Mouse (Mus musculus): Measurements from ENCODE around the gene Rprd1b. TPM values are rescaled to one million over a fixed set of nuclear protein-coding genes. Genes with fewer than 3 reads are reported as not detected.

The Rprd1b gene
- polyA plus RNA-seq, 1 experiment from 2014 or later = 43.4 TPM

DNA sequence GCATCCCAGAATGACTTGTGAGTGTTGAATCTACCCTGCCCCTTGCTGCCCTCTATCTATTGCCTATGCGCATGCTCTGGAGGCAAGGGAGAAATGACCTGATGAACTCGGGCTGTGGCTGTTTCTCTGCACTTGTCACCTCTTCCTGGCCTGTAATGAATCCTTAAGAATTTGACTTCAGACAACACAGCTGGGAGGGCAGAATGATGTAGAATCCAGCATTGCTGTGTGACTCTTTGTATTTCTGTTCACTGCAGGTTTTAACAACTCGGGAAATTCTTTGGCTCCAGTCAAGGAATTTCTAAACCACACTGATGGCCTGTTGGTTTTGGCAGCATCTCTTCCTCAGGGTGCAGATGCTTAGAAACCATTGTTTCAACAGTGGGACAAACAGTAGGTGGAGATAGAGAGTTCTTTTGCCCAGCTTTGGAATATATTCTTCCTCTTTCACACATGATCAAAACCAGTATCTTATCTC is 36.3 kb downstream of the Rprd1b start:
- H3K27me3 ChIP-seq = no peaks in the 10 kb centered on the region
- no peaks in the 10 kb centered on the region for H3K9me3 ChIP-seq (replicated peaks)
- 40% methylated on average over 3 of the region's 3 CpGs for WGBS
- peaks cover 12% of the 10 kb centered on the region; the same call in 1 of the 2 replicates for H3K4me1 ChIP-seq
- no peak overlapping the region for H3K4me2 ChIP-seq (replicated peaks)
- H3K27ac ChIP-seq (replicated peaks) = no peak overlapping the region
- ATAC-seq (ENCODE audit: insufficient number of reproducible peaks, low FRiP score, low TSS enrichment, low read depth) = no peak
- no peak overlapping the region for H3K4me3 ChIP-seq (replicated peaks)
- no peak overlapping the region for H3K9ac ChIP-seq
- peaks cover 46% of the 10 kb centered on the region for H3K36me3 ChIP-seq

DNA sequence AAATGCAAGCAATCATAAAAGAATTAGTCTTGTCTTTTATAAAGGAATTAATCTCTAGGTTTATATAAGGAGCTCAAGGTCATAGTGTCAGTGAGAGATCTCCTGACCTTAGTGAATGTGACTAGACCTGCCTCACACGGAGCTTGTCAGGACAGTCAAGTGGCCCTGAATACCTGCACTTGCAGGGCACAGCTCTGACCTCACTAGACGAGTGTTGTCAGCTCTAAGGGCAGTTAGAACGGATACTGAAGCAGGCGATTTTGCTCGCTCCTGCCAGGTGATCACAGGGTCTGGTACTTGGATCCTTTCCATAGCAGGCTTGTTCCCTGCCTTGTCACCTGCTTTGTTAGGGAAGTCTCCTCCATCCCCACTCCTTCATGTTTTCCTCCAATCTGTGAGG is 36.8 kb downstream of the Rprd1b start:
- Histone ChIP-seq H3K36me3 (peaks cover 43% of the 10 kb centered on the region; the same call in 1 of the 2 replicates), H3K27ac (replicated peaks) (no peak overlapping the region), H3K9ac (no peak overlapping the region), H3K4me2 (replicated peaks) (no peak overlapping the region), H3K4me3 (replicated peaks) (no peak overlapping the region), H3K9me3 (replicated peaks) (no peaks in the 10 kb centered on the region), H3K4me1 (peaks cover 12% of the 10 kb centered on the region; the same call in 1 of the 2 replicates), H3K27me3 (no peaks in the 10 kb centered on the region)
- WGBS = 75% methylated on average over 5 of the region's 5 CpGs
- ATAC-seq (ENCODE audit: insufficient number of reproducible peaks, low FRiP score, low TSS enrichment, low read depth) = no peak

GRCm38 (mm10) chr2:158066456-158066855 is 38.2 kb downstream of the Rprd1b start:
- Histone ChIP-seq H3K36me3 (peaks cover 43% of the 10 kb centered on the region), H3K9me3 (replicated peaks) (no peaks in the 10 kb centered on the region), H3K27me3 (no peaks in the 10 kb centered on the region), H3K9ac (no peak overlapping the region), H3K4me3 (replicated peaks) (no peak overlapping the region), H3K4me2 (replicated peaks) (no peak overlapping the region), H3K4me1 (peaks cover 12% of the 10 kb centered on the region; the same call in 1 of the 2 replicates), H3K27ac (replicated peaks) (peak overlapping the region; percentile 48; the same call in 1 of the 2 replicates)
- peak; percentile 76 for ATAC-seq (ENCODE audit: insufficient number of reproducible peaks, low FRiP score, low TSS enrichment, low read depth)

GRCm38 (mm10) chr2:158067260-158067824 is 39.0 kb downstream of the Rprd1b start:
- Histone ChIP-seq H3K4me3 (replicated peaks) (no peak overlapping the region), H3K4me1 (peaks cover 12% of the 10 kb centered on the region; the same call in 1 of the 2 replicates), H3K36me3 (peaks cover 42% of the 10 kb centered on the region), H3K27me3 (no peaks in the 10 kb centered on the region), H3K9me3 (replicated peaks) (no peaks in the 10 kb centered on the region), H3K9ac (no peak overlapping the region), H3K27ac (replicated peaks) (no peak overlapping the region), H3K4me2 (replicated peaks) (no peak overlapping the region)
- 92% methylated on average over 5 of the region's 5 CpGs for WGBS
- ATAC-seq (ENCODE audit: insufficient number of reproducible peaks, low FRiP score, low TSS enrichment, low read depth) = no peak

DNA sequence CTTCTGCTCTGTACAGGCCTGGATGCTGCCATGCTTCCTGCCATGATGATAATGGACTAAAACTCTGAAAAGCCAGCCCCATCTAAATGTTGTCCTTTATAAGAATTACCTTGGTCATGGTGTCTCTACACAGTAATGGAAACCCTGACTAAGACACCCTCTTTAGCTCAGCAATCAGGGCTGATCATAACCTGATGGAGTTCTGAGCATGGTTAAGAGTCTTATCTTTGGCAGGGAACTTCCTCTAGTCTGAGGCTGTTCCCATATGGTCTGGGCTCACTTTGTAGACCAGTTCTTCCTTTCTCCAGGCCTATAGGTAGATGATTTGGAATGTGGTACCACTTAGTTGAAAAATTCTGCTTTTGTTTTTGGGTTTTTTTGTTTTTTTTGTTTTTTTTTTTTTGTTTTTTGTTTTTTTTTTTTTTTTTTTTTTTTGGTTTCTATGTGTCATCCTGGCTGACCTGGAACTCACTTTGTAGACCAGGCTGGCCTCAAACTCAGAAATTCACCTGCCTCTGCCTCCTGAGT is 40.2 kb downstream of the Rprd1b start:
- no peak for ATAC-seq (ENCODE audit: insufficient number of reproducible peaks, low FRiP score, low TSS enrichment, low read depth)
- H3K36me3 ChIP-seq = peaks cover 47% of the 10 kb centered on the region

DNA sequence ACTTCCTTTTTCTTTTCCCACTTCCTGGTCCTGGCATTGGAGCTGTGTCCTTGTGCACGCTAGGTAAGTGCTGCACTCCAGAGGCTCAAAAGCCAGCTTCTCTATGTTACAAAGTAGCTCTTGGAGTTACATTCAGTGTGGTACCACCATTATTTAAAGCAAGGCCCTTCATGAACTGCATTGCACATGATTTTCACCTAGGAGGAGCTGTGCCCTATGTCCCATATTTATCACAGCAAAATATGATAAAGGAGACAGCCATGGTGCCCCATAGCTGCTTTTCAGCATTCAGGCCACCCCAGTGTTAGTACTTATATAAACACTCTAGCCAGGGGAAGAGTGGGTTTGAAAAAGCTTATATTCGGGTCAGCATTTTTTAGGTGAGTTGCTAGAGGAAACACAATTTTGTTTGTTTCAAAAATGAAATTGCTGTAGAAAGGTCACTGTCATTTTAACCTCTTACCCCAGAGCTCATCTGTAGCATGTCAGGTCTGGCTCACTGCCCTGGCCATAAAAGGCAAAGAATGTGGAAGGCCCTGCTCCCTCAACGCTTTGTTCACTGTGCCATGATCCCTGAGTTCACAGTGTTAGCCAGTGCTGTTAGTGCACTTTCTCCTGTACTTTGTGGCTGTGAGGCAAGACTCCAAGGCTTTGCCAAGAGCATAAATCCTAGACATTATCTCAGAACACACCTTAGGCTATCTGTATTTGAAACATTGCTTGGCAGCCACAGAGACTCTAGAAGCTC is 42.8 kb downstream of the Rprd1b start:
- no peaks in the 10 kb centered on the region for H3K27me3 ChIP-seq
- H3K36me3 ChIP-seq = peaks cover 61% of the 10 kb centered on the region
- H3K27ac ChIP-seq (replicated peaks) = no peak overlapping the region
- WGBS = 82% methylated on average over 3 of the region's 3 CpGs
- H3K9ac ChIP-seq = no peak overlapping the region
- H3K4me3 ChIP-seq (replicated peaks) = no peak overlapping the region
- ATAC-seq (ENCODE audit: insufficient number of reproducible peaks, low FRiP score, low TSS enrichment, low read depth) = no peak
- no peak overlapping the region for H3K4me2 ChIP-seq (replicated peaks)
- H3K4me1 ChIP-seq = peaks cover 10% of the 10 kb centered on the region; the same call in 1 of the 2 replicates
- H3K9me3 ChIP-seq (replicated peaks) = no peaks in the 10 kb centered on the region

More for the DNA sequence above, 40.2 kb downstream of the Rprd1b start:
- H3K4me1 ChIP-seq = peaks cover 12% of the 10 kb centered on the region; the same call in 1 of the 2 replicates
- no peak overlapping the region for H3K4me2 ChIP-seq (replicated peaks)
- no peak overlapping the region for H3K9ac ChIP-seq
- H3K27ac ChIP-seq (replicated peaks) = no peak overlapping the region
- no peak overlapping the region for H3K4me3 ChIP-seq (replicated peaks)
- H3K27me3 ChIP-seq = no peaks in the 10 kb centered on the region
- no peaks in the 10 kb centered on the region for H3K9me3 ChIP-seq (replicated peaks)

DNA sequence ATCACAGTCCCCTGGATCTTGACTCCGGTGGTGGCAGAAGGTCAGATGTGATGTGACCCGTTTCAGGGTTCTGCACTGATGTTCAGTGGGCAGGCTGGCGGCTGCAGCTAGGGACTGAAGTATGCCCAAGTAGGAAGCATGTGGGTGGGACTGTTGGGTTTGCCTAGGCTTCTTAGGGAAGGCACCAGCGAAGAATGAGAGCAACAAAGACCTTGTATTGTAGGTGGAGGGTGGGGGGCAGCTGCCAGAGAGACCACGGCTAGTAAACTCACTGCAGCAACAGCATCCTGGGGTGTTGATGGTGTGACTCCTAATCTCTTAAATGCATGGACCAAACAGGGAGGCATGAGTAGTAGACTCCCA is 43.3 kb downstream of the Rprd1b start:
- H3K9ac ChIP-seq = no peak overlapping the region
- no peak overlapping the region for H3K4me3 ChIP-seq (replicated peaks)
- 94% methylated on average over 5 of the region's 5 CpGs for WGBS
- ATAC-seq (ENCODE audit: insufficient number of reproducible peaks, low FRiP score, low TSS enrichment, low read depth) = no peak
- H3K4me2 ChIP-seq (replicated peaks) = no peak overlapping the region
- no peaks in the 10 kb centered on the region for H3K27me3 ChIP-seq
- peaks cover 5% of the 10 kb centered on the region; the same call in 1 of the 2 replicates for H3K4me1 ChIP-seq
- H3K27ac ChIP-seq (replicated peaks) = no peak overlapping the region
- no peaks in the 10 kb centered on the region for H3K9me3 ChIP-seq (replicated peaks)
- H3K36me3 ChIP-seq = peaks cover 67% of the 10 kb centered on the region

DNA sequence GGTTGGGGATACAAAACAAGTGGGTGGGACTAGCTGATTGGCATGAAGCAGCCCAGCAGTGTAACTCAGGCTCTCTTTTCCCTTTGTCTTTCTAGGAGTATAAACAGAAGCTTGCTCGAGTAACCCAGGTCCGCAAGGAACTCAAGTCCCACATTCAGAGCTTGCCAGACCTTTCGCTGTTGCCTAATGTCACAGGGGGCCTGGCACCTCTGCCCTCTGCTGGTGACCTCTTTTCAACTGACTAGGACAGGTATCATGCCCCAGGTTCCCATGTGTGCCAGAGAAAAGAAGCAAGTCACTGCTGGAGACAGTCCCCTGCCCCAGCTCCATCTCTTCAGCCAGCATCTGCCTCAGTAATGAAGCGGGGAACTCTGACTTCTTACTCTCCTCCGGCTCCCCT is 46.5 kb downstream of the Rprd1b start:
- ATAC-seq (ENCODE audit: insufficient number of reproducible peaks, low FRiP score, low TSS enrichment, low read depth) = no peak
- Histone ChIP-seq H3K36me3 (peaks cover 76% of the 10 kb centered on the region), H3K9me3 (replicated peaks) (no peaks in the 10 kb centered on the region), H3K9ac (no peak overlapping the region), H3K4me2 (replicated peaks) (no peak overlapping the region), H3K4me1 (no peaks in the 10 kb centered on the region), H3K4me3 (replicated peaks) (no peak overlapping the region), H3K27me3 (no peaks in the 10 kb centered on the region), H3K27ac (replicated peaks) (no peak overlapping the region)
- whole genome bisulfite sequencing = 85% methylated on average over 5 of the region's 5 CpGs

GRCm38 (mm10) chr2:158076690-158077089 is 48.4 kb downstream of the Rprd1b start:
- 81% methylated on average over 6 of the region's 6 CpGs for WGBS
- Histone ChIP-seq H3K36me3 (peaks cover 60% of the 10 kb centered on the region), H3K4me1 (no peaks in the 10 kb centered on the region), H3K9ac (no peak overlapping the region), H3K9me3 (replicated peaks) (no peaks in the 10 kb centered on the region), H3K27ac (replicated peaks) (no peak overlapping the region), H3K27me3 (no peaks in the 10 kb centered on the region), H3K4me2 (replicated peaks) (no peak overlapping the region), H3K4me3 (replicated peaks) (no peak overlapping the region)
- no peak for ATAC-seq (ENCODE audit: insufficient number of reproducible peaks, low FRiP score, low TSS enrichment, low read depth)

- H3K27me3 ChIP-seq = no peaks in the 10 kb centered on the region
- no peaks in the 10 kb centered on the region for H3K9me3 ChIP-seq (replicated peaks)
- no peaks in the 10 kb centered on the region for H3K4me1 ChIP-seq
- H3K36me3 ChIP-seq = peaks cover 48% of the 10 kb centered on the region
- no peak for ATAC-seq (ENCODE audit: insufficient number of reproducible peaks, low FRiP score, low TSS enrichment, low read depth)
- no peak overlapping the region for H3K9ac ChIP-seq
- 84% methylated on average over 2 of the region's 2 CpGs for WGBS
- no peak overlapping the region for H3K4me2 ChIP-seq (replicated peaks)
- H3K27ac ChIP-seq (replicated peaks) = no peak overlapping the region
- no peak overlapping the region for H3K4me3 ChIP-seq (replicated peaks)
Measured at GRCm38 (mm10) chr2:158077981-158078380, 49.7 kb downstream of the Rprd1b start.

GRCm38 (mm10) chr2:158078971-158079370 is 50.7 kb downstream of the Rprd1b start:
- no peak for ATAC-seq (ENCODE audit: insufficient number of reproducible peaks, low FRiP score, low TSS enrichment, low read depth)
- Histone ChIP-seq H3K4me2 (replicated peaks) (no peak overlapping the region), H3K27ac (replicated peaks) (no peak overlapping the region), H3K36me3 (peaks cover 41% of the 10 kb centered on the region), H3K27me3 (no peaks in the 10 kb centered on the region), H3K4me1 (no peaks in the 10 kb centered on the region), H3K9me3 (replicated peaks) (no peaks in the 10 kb centered on the region), H3K9ac (no peak overlapping the region), H3K4me3 (replicated peaks) (no peak overlapping the region)
- 86% methylated on average over 7 of the region's 7 CpGs for WGBS
